Mouse (Mus musculus) testis, adult 2 months (tissue): ENCODE data around the gene Gnmt.

Experiments
- CTCF ChIP-seq: fragments of 200-500 bp; IDR thresholded peaks from 2 replicates; pipeline ENCODE4 v1.5.1; 2012; ENCODE audit warnings: low read depth, mild to moderate bottlenecking, inconsistent platforms, low read length, moderate library complexity; ENCODE audit not compliant: control insufficient read depth, insufficient read depth, insufficient replicate concordance
- POLR2A ChIP-seq: fragments of 200-500 bp; IDR thresholded peaks from 2 replicates; pipeline ENCODE4 v1.6.1; 2012; ENCODE audit warnings: low read depth, mild to moderate bottlenecking, inconsistent platforms, low read length, moderate library complexity; ENCODE audit not compliant: control insufficient read depth

DNA sequence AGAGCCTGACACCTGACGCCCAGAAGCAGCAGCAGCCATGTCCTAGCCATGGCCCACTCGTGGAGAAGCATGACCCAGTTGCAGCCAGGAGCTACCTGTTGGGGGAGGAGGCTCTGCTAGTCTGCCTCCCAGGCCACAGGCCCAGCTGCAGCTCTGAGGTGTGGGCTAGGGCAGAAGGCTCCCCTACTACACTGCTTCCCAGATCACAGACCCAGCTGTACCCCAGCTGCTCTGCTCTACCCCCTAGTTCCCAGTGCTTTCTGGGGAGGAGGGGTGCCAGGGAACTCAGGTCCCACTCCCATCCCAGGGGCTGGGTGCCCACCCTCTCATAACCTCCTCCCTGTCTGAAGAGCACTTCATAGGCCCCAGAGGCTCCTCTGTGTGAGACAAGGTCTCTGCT, 34.6 kb upstream of the Gnmt start, which contains the start of gene Ptcra:
- TF ChIP-seq CTCF (no peak), POLR2A (no peak)
